Mouse (Mus musculus): Measurements from ENCODE around the gene Kcna2. TPM values are rescaled to one million over a fixed set of nuclear protein-coding genes. Genes with fewer than 3 reads are reported as not detected.

Kcna2 gene
- total RNA-seq (2021) (1 to 10 TPM in 1 of 2 experiments, under 1 TPM in 1; 0.46 to 1.5 TPM), polyA plus RNA-seq (2012; rRNA removed) (0.16 and 0.45 TPM in 2 replicates)
- long read RNA-seq = 0 reads

DNA sequence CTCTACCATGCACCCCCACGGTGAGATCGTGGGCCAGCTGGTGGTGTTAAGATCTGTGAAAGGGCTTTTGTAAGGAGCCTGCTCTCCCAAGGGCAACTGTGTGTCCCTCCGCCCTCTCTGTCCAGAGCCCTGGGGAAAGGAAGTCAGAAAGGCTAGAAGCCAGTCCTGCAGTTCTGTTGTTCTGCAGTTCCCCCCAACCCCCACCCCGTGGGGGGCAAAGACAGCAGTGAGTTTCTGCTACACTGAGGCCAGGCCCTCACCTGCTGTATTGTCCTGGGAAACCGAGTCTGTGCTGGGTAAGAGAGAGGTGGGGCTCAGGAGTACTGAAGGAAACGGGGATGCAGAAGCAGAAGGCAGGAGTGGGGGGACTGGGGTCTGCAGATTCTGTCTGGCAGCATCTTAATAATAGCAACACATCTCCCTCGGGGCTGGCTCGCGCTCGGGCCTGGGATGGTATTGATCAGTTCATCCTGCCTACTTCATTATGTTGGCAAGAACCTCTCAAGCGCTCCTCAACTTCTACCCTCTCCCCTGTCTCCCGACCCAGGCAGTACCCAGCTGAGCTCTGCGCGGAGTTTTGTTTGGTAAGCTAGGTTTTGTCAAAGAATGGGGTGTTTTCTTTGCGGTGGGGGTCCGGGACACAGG lies at the start of gene Kcna2:
Gene Kcna2 (plus strand): TSS at position 336 of the 645 bp plus-strand sequence.
- no peak for DNase-seq

DNA sequence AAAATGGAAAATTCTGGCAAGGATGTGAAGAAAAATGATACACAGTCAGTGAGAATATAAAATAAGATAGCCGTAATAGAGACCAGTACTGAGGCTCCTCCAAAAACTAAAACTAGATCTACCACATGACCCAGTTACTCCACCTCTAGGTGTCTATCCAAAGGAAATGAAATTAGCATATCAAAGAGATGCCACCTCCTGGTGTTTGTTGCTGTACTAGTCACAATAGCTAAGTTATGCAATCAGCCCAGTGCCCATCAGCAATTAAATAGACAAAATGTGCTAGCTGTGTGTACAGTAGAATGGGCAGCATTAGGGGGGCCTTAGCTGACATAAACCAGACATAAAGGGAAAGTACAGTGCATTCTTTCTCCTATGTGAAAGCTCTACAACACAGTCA lies 39.5 kb upstream of the Kcna2 start:
- no peak for DNase-seq

GRCm38 (mm10) chr3:107062771-107063170 lies 38.2 kb upstream of the Kcna2 start:
- peak; percentile 14 for DNase-seq

GRCm38 (mm10) chr3:107065510-107066095 lies 35.3 kb upstream of the Kcna2 start:
- no peak for DNase-seq

DNA sequence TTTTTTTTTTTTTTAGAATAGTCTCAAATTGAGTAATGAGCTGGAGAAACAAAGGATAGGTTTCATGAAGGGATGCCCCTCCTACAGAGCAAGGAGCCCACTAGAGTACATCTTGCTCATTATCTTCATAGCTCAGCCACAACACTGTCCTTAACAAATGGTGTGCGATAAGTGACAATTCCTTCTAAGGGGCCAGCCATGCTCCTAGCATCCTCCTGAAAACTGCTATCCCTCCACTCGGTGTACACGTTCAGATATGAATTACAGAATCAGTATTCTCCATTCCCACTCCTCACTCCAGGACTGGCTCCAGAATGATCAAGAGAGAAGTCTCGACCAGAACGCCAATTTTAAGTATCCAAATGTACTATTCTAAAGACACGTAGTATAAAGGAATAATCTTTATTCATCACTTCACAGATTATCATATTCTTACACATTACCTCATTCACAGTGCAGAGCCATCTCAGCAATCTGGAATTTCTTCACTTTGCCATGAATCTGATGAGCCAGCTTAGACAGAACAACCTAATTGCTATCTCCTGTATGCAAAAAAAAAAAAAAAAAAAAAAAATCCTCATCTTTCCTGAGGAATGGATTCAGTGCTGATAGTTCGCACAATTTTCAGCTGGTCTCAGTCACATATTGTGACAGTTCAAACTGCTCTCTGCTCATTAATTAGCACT lies 34.6 kb upstream of the Kcna2 start:
- no peak for DNase-seq

DNA sequence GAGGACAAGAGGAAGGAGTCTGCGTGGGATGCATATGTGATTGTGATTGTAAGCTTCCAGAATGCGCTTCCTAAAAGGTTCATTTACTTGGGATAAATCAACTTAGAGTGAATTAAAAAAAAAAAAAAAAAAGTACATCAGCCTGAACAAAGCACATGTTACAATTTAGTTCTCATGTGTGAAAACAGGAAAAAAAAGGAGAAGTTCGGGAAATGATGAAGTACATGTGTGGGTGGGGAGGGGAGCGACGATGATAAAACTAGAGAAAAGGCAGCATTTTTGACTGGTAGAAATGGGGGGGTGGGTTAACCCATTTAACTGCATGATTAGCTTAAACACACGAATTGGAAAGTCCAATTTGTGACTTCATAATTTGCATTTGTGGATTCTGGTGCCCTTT lies 33.7 kb upstream of the Kcna2 start:
- DNase-seq = no peak

DNA sequence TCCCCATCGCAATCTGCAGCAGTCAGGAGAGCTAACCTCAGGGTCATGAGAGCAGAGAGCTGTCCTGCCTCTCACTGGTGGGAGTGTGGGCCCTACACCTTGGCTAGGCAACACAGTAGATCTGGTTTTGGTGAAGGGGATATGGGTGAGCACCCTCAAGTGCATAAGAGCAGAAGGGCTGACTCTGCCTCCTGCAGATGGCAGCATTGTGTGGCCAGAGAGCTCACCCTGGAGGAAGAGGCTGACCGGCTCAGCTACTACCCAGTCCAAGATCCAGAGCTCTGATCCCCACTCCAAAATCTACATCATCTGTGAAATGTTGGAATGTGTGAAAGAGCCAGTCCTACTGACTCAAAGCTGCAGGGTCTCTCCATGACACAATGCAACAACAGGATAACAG lies 27.1 kb upstream of the Kcna2 start:
- no peak for DNase-seq

- DNase-seq = no peak
Observed at GRCm38 (mm10) chr3:107075705-107076104, 25.2 kb upstream of the Kcna2 start.

- no peak for DNase-seq
Observed at GRCm38 (mm10) chr3:107076658-107077057, 24.3 kb upstream of the Kcna2 start.

DNA sequence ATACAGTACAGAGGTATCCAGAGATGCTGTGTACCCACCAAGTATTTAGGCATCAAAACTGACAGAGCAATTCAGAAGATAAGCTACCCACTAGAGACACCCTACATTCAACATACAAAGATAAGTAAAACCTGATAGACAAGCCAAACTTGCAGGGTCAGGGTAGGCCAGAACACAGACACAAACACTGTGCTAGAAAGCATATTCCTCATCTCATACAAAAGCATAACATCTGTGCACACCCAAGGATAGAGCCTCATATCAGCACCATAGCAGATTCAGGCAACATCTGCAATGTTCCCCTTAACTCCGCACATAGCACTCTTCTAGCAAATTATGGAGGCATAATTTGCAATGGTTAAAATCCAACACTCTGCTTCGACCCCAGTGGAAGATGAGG lies 23.8 kb upstream of the Kcna2 start:
- no peak for DNase-seq

DNA sequence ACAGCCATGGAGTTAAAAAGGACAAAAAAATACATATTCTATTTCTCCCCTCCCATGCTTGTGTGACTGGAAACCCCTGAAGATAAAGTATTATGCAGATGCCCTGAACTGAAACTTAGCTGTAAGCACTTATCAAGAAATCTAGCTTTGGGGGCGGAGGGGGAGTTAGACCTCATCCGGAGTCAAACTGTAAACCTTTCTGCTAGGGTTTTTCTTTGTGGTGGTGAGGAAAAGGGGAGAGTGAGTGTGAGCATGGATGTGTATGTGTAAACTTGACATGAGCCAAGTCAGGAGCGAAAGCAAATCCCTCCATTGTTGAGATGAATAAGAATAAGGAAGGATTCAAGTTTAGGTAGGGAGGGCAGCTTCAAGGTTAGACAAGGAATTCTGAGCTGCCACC lies 20.1 kb upstream of the Kcna2 start:
- no peak for DNase-seq

- DNase-seq = peak; percentile 8
Observed at GRCm38 (mm10) chr3:107081227-107081626, 19.7 kb upstream of the Kcna2 start.

- DNase-seq = no peak
Observed at GRCm38 (mm10) chr3:107084586-107084985, 16.4 kb upstream of the Kcna2 start.

DNA sequence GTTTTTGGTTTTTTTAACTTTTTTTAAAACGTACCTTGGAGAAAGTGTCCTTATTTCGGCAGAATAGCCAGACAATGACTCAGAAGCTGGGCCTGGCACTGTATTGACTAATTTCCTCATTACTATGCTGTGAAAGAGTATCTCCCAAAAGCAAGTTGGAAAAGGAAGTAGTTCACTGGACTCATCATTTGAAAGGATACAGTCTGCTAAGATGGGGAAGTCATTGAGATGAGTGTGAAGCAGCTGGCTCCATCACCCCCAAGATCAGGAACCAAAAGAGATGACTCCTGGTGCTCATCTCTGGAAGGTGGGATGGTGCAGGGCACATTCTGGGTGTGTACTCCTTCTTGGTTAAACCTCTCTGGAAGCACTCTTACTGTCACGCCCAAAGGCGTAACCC lies 13.5 kb upstream of the Kcna2 start:
- DNase-seq = no peak

DNA sequence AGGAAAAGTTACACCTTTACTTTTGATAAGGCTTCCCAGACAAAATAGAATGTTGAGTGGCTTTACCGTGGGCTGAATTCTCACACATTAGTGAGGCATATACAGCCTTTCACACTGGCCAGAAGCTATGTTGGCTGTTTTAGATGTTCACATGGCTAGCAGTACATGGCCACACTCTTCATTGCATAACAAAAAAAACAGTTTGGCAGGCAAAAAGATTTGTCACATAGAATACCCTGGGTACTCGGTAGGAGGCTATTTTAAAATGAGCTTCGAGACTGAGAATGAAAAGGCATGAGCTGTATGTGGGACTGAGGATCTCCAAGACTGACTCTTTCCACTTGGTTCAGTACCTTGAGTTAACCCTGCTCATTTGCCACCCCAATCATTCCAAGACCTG lies 12.1 kb upstream of the Kcna2 start:
- DNase-seq = no peak

DNA sequence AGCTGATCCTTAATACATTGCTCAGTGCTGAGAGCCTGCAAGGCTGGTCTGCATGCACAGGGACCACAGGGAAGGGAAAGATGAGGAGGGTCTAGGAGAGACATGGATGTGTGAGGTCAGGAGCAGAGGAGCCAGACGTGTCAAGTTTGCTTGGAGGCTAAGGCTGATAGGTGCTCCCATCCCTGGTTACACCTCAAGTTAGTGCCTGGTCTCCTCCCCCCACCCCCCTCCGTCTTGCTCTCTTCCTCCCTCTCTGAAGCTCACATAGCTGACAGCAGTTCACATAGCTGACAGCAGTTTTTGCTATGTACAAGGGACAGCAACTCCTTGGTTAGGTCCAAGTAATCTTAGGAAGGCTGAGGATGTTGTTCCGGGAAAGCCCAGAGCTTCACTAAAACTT lies 11.5 kb upstream of the Kcna2 start:
- no peak for DNase-seq

- no peak for DNase-seq
Observed at GRCm38 (mm10) chr3:107090001-107090400, 10.9 kb upstream of the Kcna2 start.

DNA sequence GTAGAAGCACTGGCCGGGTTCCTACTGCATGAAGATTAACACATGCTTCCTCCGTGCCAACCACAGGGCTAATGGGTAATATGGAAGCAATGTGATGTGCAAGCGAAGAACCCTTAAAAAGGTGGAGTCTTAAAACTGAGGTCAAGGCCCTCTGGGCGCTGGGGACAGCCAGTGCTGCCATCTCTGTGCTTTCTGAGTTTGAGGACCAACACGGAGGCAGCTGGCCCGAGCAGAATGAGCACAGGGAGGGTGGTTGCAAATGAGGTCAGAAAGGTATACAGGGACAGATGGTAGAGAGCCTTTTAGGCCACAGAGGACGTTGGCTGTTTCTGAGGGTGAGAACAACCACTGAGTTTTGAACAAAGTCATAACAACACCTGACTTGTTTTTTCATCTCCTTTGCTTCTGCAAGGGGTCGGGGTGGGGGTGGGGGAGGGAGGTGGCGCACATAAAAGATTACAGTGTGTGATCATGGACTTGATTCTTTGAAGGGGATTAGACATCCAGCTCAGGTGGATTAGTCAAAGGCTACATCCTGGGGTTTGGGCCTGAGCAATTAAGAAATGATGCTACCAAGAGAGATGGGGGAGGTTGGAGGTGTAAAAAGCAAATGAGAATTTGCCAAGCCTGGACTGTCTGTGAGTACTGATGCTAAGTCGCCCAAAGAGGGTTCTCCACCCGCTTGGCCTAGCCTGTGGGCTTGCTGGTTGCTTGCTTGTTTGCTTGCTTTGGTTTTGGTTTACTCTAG lies 10.4 kb upstream of the Kcna2 start:
- no peak for DNase-seq

- peak; percentile 24 for DNase-seq
Observed at GRCm38 (mm10) chr3:107094028-107094427, 6.9 kb upstream of the Kcna2 start.

DNA sequence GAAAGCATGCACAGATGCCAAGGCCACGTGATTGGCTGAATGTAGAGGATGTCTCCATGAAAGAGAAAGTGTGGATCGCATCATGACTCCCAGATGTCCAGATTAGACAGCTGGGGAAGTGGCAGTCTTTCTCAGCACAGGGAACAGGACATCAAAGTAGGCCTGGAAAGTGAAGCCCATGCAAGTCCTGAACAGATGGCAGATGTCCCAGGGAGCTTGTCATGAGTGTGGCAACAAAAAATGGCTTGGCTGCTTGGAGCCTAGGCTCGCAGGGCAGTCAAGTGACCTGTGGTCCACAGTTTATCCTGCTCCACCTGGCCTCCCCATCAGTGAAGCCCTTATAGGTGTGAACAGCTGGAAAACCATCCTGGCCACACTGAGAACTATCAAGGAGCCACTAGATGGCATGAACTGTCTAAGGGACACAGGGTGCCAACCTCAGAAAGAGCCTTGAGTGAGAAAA lies 4.6 kb upstream of the Kcna2 start:
- no peak for DNase-seq

DNA sequence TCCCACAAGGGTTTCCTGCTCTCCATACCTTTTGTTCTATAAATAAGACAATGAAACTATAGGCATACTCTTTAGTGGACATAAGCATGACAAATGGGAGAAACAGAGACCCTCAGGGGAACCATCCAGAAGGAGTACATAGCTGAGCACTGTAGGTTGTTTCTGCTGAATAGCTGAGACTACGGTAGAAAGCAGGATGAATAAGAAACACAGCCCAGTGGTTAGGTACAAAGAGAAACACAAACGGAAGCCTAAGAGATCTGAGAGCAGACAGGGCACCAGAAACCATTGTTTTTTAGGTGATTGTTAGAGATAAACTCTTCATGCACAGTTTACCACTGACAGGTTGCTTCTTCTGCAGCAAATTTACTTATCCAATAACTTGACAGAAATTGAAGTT lies 1.1 kb upstream of the Kcna2 start:
- no peak for DNase-seq

DNA sequence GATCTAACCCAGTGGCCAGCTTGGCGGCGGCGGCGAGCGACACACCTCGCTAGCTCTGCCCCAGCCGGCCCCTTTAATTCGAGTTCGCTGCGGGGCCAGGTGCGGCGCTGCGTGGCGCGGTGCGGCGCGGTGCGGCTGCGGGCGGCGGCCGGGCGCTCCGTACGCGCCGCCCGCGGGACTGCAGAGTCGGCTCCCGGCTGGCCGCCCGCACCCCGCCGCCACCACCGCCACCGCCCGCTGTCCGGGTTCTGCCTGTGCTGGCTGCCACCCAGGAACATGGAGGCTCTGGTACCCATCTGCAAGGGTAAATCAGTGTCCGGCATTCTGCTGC lies 475 bp downstream of the Kcna2 start:
- peak; percentile 27 for DNase-seq
